Mouse (Mus musculus) frontal cortex, postnatal 25 days (tissue): ENCODE measurements around the gene Ak5.
A peak's percentile ranks its signal among the peaks of the same experiment; 100 is the strongest.
"Not testable (repeated sequence)": the region's sequence is repeated elsewhere in the genome, so short reads cannot be mapped to it uniquely, and the experiment has no call there.

Source experiments
- DNase-seq, 2 experiments: peaks; one replicate each; pipeline ENCODE4 v3.0.0; 2022; ENCODE audit warnings: low spot score in 2 of 2

The Ak5 gene

DNA sequence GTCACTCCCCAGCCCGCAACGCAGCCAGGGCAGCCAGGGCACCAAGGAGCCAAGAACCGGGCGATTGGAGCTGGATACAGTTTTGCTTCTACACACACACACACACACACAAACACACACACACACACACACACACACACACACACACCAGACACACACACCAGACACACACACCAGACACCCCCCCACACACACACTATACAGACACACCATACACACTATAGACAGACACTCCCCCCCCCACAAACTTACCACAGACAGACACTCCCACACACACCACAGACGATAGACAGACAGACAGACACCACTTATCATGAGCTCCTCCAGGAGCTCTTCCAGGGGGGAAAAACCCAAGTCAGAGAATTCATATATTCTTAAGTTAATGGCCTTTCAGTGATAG is at the start of gene Ak5:
Ak5 (minus strand) TSS at position 122 of the 400 bp plus-strand sequence.
- no peak for DNase-seq

DNA sequence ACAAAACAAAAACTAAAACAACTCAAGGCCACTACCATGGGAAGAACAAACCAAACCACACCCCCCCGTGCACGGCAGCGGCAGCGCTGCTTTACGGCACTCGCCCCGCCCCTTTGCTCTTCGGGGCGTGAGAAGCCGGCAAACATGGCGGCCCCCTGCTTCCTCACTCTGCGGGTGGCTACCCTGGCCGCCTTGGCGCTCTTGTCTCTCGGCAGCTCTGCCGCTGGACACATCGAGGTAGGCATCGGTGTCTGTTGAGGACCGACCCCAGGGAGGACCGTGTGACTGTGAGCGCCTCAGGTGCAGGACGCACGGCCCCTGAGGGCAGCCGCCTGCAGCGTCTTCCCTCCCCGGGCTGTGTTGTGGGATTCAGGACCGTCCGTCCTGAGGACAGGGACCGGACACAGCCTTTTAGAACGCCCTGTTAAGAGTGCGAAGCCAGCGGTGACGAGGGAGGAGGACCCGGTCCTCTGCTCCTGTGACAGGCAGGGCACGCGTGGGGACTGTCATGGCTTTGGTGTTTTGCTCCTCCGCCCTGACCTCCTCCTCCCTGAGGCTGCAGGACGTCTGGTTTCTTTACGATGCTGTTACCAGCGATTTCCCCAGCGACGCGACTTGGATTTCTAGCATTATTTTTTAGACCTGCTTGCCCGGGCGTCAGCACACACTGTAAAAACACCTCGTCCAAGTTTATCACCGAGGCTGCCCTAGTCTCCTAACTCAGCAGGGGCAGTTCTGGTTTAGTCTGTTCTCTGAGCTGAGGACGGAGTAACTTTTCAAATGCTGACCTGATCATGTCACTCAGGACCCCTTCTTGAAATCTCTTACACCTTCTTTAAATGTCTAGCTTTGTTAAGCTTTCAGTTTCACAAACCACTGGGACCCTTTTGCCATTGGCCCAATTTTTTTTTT is 46.1 kb upstream of the Ak5 start, which contains the start of gene Pigk:
Pigk (plus strand) TSS at position 110 of the 912 bp plus-strand sequence.
- DNase-seq = peak; percentile 54 to 79

DNA sequence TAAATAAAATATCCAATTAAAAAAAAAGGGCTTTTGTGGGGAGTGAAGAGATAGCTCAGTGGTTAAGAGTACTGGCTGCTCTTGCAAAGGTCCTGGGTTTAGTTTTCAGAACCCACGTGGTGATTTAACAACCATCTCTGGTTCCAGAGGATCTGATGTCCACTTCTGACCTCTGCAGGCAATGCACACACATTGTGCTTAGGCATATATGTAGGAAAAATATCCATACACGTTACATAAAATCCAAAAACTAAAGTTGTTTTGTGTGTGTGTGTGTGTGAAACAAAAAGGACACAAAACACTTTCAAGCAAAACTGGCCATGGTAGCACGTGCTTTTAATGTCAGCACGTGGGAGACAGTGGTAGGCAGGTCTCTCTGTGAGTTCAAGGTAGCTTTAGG is 44.8 kb upstream of the Ak5 start:
- DNase-seq = no peak

DNA sequence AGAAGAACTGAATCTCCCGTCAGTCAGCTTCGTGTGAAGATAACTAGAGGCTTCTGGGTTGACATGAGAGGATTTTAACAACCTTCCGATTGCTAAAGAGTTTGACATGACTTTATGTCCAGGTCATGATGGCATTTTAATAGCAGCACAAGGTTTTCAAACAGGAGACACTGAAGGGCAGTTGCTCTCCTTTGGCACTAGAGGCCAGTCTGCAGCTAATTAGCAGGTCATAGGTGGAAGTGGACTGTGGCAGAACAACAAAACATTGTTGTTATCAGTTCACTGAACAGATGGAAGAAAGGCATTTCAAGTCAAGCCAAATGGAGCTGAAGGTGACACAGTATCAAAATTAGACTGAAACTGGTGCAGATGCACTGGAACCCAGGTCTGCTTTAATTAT is 41.8 kb upstream of the Ak5 start:
- DNase-seq = no peak

DNA sequence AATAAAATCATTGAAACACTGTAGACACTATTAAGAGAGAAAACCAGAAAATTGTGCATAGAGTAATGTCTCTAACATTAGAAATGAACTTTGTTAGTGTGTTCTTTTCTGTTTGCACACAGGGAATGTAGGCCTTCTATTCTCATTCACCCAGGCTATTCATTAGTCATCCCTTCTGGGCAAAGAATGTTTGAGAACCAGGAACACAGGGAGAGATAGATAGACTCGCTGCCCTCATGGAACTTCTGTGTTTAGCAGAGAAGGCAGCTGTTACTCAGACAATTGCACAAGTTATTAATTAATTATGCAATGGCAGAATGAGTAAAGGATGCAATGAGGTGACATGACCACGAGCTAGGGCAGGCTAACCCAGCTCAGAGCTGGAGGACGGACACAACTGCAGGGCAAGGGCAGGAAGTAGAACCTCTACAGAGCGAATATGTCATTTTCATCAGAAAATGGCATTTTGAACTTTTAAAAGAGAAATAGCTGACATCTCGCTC is 39.2 kb upstream of the Ak5 start:
- no peak for DNase-seq

DNA sequence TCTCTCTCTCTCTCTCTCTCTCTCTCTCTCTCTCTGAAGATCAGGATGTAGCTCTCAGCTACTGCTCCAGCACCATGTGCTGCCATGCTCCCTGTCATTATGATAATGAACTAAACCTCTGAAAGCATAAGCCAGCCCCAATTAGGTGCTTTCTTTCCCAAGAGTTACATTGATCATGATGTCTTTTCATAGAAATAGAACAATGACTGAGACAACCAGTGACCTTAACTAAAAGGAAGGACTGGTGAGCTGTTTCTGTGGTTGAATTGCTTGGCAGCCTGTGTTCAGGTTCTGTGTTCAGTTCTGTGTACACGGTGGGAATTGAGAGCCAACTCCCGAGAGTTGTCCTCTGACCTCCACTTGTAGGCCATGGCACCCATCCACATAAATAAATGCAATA is 38.7 kb upstream of the Ak5 start:
- DNase-seq = no peak

DNA sequence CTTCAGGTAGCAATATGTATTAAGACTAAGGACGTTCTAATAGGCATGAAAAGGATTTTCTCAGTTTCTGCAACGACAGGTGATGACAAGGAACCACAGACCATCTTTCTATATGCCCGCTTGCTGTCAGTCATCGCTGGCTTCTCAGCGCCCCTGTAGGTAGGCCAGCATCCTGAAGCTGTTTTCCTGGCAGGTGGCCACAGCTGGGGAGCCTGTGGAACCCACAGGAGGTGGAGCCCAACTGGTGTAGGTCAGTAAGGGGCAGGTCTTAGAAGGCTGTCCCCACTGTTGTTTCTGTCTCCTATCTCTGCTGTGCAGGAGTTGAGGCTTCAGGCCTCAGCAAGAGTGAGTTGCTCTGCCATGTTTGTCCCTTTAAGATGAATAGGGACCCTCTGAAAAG is 37.7 kb upstream of the Ak5 start:
- DNase-seq = no peak

DNA sequence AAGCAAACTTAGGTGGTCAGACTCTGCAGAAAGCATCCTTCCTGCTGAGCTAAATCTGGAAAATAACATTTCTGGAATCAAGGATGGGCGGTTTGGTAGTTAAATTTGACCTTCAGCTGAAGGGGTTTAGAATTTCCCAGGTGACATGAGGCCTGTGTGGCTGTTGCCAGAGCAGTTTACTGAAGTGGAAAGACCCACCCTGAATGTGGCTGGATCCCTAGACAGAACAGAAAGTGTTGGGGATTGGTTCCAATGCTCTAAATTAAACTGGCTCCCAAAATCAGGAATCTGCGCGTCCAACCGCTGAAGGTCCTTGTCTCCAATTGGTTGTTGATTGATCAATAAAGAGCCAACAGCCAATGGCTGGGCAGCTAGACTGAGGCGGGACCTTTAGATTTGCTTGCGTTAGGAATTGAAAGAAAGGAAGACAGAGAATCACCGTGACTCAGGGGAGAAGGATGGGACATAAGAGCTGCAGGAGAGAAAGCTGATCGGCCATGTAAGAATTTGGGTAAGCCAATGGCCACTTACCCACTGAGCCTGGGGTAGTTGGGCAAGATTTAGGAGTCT is 34.2 kb upstream of the Ak5 start:
- DNase-seq = no peak

DNA sequence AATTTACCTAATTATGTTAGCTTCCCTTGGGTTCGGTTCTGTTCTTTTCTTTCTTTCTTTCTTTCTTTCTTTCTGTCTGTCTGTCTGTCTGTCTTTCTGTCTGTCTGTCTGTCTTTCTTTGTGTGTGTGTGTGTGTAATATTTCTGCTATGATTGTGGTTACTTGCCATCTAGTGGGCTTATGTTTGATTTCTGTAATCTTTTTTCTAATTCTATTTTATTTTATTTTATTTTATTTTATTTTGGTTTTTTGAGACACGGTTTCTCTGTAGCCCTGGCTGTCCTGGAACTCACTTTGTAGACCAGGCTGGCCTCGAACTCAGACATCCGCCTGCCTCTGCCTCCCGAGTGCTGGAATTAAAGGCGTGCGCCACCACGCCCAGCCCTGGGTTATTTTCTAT is 33.4 kb upstream of the Ak5 start:
- not testable (repeated sequence) for DNase-seq

DNA sequence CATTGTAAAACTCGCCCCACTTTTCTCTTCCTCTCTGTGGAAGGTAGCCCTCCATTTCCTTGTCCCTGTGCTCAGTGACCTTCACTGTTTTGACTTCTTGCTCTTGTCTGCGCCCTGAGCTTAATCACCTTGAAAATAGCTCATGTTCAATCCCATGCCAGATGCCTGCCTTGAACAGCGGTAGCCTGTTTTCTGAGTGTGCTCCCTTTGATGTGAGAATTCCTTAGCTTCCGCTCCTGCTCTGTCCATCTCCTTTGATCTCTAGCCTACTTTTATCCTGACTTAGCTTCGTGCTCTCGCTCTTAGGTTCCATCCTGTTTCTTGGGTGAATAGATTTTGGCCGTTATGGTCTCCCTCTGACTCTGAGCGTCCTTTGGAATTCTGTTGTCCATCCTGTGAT is 31.1 kb upstream of the Ak5 start:
- no peak for DNase-seq

DNA sequence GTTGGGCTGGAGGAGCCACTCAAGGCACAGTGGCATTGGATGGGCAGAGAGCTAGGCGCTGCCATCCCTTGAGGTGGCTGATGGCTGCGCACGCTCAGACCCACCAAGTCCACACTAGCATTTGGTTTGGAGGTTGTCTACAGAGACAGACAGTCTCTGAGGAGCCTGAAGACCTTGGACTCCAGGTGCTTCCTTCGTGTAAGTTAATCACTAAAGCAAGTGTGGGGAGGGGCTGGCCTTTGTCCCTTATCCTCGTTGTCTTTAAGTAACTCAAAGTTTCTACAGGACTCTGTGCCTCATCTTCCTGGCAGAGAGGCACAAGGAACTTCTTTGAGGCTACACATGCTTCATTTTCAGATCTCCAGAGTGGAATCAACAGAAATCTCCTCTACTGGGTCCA is 29.9 kb upstream of the Ak5 start:
- no peak for DNase-seq

DNA sequence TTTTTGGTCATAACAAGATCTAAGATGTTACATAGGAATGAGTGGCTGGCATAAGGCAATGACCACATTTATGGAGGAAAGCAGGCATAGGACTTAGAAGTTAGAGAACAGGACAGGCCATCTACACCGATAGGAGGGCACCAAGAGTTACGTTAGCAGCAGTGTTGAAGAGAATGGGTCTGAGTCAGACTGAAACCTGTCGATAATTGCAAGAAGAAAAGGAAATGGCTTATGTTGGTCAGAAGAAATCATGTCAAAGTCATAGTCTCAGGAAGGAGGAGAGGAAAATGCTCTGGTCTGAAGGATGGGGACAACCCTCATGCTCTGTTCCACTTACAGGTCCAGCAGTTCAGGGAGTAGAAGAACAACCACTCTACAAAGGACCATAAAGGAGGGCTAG is 26.8 kb upstream of the Ak5 start:
- no peak for DNase-seq

DNA sequence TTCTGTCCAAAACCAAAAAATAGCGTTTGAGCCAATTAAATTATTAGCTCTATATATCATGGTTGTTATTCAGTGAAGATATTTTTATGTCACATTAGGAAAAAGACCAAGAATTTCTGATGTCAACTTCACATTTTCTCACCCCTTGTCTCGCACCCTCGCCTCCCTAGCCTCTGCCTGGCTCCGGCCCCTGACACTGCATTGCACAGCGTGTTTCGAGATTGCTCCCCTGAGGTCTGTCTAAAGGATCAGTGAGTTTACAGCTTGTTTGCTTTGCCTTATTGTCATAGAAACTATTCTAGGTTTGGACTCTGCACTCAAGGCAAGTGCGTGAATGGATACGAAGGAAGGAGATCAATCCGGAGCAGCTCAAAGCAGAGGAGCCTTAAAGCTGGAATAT is 20.9 kb upstream of the Ak5 start:
- DNase-seq = no peak

DNA sequence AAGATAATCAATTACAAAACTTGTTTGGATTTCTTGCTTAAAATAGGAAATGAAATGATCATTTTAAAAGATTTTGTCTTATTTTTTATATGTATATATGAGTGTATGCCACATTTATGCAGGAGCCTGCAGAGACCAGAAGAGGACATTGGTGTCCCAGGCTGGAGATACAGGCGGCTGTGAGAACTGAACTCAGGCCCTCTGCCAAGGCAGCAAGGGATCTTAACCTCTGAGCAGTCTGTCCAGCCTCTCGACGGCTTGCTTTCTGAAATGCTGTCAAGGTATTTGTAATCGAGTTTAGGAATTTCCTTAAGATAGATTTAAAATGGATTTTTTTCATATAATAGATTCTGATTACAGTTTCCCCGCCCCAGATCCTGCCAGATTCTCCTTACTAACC is 20.4 kb upstream of the Ak5 start:
- no peak for DNase-seq

DNA sequence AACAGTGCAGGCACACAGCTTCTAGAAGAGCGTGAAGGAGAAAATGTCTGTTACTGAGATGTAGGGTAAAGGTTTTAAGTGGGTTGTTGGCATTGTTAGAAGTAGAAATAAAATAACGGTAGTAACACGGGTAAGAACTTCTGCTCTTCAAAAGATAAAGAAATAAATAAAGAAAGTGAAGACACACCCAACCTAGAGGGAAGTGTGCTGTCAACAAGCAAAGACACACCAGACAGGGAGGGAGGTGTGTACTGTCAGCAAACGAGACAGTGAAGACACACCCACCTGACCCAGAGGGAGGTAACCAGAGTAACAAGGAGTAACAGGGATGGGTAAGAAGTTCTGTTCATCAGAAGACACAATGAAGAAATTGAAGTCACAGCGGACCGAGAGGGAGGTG is 6.5 kb upstream of the Ak5 start:
- DNase-seq = no peak

DNA sequence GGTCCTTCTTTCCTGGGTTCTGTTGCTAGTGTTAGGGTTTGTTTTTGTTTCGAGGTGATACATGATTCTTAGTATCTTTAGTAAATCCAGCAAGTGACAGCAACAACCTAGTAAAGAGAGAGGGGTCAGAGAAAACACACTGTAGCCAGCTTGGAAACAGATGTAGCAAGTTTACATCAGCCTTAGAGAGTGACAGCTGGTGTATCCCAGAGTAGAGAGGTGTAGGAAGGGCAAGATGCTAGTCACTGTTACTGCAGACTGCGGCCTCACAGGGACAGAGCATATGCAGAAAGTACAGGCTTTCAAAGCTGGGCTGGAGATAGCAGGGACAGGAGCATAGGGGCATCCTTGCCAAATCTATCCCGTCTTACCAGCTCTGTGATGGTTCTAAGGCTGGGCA is 1.6 kb upstream of the Ak5 start:
- no peak for DNase-seq

DNA sequence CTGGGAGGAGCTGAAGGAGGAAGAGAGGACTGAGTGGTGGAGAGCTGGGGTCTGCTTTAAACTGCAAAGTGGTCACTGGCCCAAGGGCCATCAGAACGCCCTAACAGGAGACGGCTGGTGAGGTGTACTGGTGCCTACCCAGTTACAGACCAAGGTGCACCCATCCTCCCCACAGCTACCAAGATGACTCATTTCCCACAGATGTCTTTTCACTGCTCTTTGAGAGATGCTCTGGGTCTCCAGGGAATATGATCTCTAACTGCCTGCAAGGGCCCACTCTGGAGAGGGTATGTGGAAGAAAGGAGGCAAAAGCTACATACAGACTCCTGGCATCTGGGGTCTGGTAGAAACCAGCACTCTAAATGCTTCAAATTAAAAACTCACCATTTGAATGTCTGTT is 633 bp upstream of the Ak5 start:
- DNase-seq = no peak

DNA sequence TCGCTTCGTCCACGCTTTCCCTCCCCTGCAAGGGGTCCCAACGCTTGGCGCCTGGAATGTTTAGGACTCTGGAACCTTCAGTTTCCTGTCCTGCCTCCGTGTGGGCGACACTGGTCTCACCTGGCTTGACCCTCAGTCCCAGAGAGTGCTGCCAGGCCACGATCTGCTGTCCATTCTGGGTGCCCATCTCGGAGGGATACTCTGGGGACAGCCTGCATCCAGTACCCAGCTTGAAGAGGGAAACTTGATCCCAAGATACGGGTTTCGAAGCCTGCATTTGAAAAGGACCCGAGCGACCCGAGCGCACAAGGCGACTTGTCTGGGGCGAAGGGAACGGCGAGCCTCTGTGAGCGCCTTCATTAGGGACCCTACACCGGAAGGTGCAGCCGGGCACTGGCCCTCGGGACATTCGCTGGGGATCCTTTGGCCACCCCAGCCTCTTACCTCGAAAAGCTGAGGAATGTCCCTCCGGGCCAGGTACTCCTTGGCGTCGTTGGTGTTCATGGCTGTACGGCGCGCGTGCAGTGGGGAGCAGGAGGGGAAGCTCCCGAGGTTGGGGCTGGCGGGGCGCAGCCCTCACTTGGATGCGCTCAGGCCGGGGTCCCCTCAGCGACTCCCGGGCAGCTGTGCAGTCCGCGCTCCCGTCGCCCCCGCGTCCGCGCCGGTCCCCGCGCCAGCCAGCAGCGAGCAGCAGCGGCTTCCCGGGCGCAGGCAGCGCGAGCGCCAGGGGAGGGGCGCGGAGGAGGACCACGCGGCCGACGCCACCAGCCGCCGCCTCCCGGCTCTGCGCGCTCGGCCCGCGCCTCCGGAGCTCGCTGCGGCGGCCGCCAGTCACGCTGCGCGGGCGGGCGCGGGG is 576 bp downstream of the Ak5 start:
- DNase-seq = peak; percentile 25 to 32

DNA sequence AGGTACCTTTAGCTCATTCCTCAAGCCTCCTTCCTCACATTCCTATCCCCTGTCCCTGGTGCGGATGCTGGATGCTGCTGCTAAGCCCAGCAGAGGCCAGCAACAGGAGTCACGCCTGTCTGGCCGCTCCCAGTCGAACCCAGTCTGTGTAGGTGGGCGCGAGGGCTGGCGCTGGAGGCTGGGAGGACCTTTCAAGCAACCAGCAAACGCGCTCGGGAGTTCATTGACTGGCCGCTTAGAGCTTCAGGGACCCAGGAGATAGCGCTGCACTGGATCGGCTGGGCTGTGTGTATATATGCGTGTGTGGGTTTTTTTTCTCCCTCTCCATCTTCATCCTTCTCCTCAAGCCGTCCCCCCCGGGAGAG is 1.2 kb downstream of the Ak5 start:
- peak; percentile 13 to 26 for DNase-seq

DNA sequence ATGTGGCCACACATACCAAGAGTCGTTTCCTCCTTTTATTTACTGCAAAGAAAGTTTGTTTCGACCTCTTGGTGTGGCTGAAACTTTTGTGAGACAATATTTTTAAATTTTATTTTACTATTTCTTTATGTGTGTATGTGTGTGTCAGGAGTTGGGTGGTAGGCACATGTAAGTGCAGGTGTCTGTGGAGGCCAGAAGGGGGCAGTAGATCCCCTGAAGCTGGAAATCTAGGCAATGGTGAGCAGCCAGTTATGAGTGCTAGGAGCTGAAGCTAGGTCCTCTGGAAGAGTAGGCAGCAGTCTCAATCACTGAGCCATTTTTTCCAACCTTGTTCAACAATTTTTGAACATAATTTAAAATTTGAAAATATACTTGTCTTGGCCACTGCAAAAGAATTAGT is 9.6 kb downstream of the Ak5 start:
- DNase-seq = no peak

DNA sequence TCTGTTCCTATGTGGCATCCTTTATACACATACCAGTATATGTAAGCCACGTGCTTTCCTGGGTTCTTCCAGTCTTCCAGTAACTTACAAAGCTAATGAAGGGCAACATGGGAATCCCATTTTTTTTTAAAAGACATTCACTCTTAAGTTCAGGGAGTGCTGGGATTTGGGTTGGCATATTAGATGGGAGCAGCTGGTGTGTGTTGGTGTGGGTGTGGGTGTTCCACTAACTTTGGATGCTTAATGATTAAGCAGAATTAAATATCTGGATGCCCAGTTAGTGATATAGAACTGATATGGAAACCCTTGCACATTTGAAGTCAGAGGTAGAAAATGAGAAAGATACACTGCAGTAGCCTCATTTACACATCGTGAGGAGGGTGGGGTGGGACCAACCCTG is 16.2 kb downstream of the Ak5 start:
- no peak for DNase-seq

DNA sequence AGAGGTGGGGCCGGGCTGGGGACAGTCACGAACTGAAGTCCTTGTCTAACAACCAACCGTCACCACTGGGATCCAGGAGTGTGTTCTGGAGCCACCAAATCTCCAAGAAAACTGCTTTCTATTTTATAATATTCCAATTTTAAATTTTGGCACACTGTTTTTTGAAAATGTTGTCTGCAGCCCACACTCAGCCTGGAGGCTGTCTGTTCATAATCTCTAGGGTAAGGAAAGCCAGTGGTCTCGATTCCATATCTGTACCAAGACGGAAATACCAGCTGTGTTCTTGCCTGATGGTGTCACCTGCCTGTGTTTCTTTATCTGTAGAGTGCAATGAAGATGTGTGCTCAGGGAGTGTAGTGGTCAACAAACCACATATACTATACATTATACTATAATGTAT is 23.6 kb downstream of the Ak5 start:
- DNase-seq = no peak
